Mouse (Mus musculus): ENCODE data around the gene Iqschfp. TPM values are rescaled to one million over a fixed set of nuclear protein-coding genes. Genes with fewer than 3 reads are reported as not detected.

The Iqschfp gene
- total and polyA plus RNA-seq, 2 experiments from 2014 or later = not detected

GRCm38 (mm10) chr3:68492066-68492465 is 600.0 kb downstream of the Iqschfp start:
- peak overlapping the region; percentile 89; the same call in 1 of the 2 replicates for H3K4me3 ChIP-seq (ENCODE audit: low read depth, low read length)
- no peak overlapping the region for H3K9ac ChIP-seq (replicated peaks; ENCODE audit: low read depth, low read length)
- DNase-seq (ENCODE audit: low spot score) = no peak

GRCm38 (mm10) chr3:68492513-68492912 is 600.5 kb downstream of the Iqschfp start:
- no peak for TF ChIP-seq EP300 (IDR thresholded peaks at IDR 0.05; ENCODE audit: low read depth)
- TF ChIP-seq CTCF (IDR thresholded peaks at IDR 0.05; ENCODE audit: low read depth) = no peak
- Histone ChIP-seq H3K4me2 (ENCODE audit: low read depth, low read length) (peak overlapping the region; percentile 90), H3K4me3 (ENCODE audit: low read depth, low read length) (peak overlapping the region; percentile 89), H3K9ac (replicated peaks; ENCODE audit: low read depth, low read length) (peak overlapping the region; percentile 90; the same call in 1 of the 2 replicates), H3K27me3 (ENCODE audit: control insufficient read depth, insufficient read depth, low read length) (no peaks in the 10 kb centered on the region), H3K9me3 (replicated peaks; ENCODE audit: control insufficient read depth, low read length) (no peaks in the 10 kb centered on the region), H3K36me3 (replicated peaks; ENCODE audit: control insufficient read depth, insufficient read depth, low read length) (no peaks in the 10 kb centered on the region; the same call in 1 of the 2 replicates), H3K27ac (ENCODE audit: low read depth) (peak overlapping the region; percentile 100), H3K4me1 (ENCODE audit: control insufficient read depth, insufficient read depth) (peaks cover 22% of the 10 kb centered on the region)
- 16% methylated on average over 3 of the region's 3 CpGs for WGBS
- ATAC-seq (ENCODE audit: insufficient read depth, low read depth) (no peak), DNase-seq (ENCODE audit: low spot score) (peak; percentile 37)

More at GRCm38 (mm10) chr3:68492066-68492465, 600.0 kb downstream of the Iqschfp start:
- no peaks in the 10 kb centered on the region for H3K27me3 ChIP-seq (ENCODE audit: control insufficient read depth, insufficient read depth, low read length)
- no peak for ATAC-seq (ENCODE audit: insufficient read depth, low read depth)
- H3K4me1 ChIP-seq (ENCODE audit: control insufficient read depth, insufficient read depth) = peaks cover 22% of the 10 kb centered on the region
- 50% methylated on average over 1 of the region's 1 CpGs for WGBS
- peak overlapping the region; percentile 90 for H3K4me2 ChIP-seq (ENCODE audit: low read depth, low read length)
- H3K27ac ChIP-seq (ENCODE audit: low read depth) = peak overlapping the region; percentile 100
- no peaks in the 10 kb centered on the region for H3K9me3 ChIP-seq (replicated peaks; ENCODE audit: control insufficient read depth, low read length)
- TF ChIP-seq CTCF (IDR thresholded peaks at IDR 0.05; ENCODE audit: low read depth) (no peak), EP300 (IDR thresholded peaks at IDR 0.05; ENCODE audit: low read depth) (no peak)
- H3K36me3 ChIP-seq (replicated peaks; ENCODE audit: control insufficient read depth, insufficient read depth, low read length) = no peaks in the 10 kb centered on the region; the same call in 1 of the 2 replicates

GRCm38 (mm10) chr3:68493170-68493585 is 601.1 kb downstream of the Iqschfp start:
- H3K9me3 ChIP-seq (replicated peaks; ENCODE audit: control insufficient read depth, low read length) = no peaks in the 10 kb centered on the region
- peak overlapping the region; percentile 90 for H3K4me2 ChIP-seq (ENCODE audit: low read depth, low read length)
- ATAC-seq (ENCODE audit: insufficient read depth, low read depth) = peak; percentile 71
- under 1% methylated on average over 10 of the region's 12 CpGs for WGBS
- peaks cover 24% of the 10 kb centered on the region for H3K4me1 ChIP-seq (ENCODE audit: control insufficient read depth, insufficient read depth)
- peak overlapping the region; percentile 89 for H3K4me3 ChIP-seq (ENCODE audit: low read depth, low read length)
- no peaks in the 10 kb centered on the region; the same call in 1 of the 2 replicates for H3K36me3 ChIP-seq (replicated peaks; ENCODE audit: control insufficient read depth, insufficient read depth, low read length)
- peak overlapping the region; percentile 90 for H3K9ac ChIP-seq (replicated peaks; ENCODE audit: low read depth, low read length)
- DNase-seq (ENCODE audit: low spot score) = peak; percentile 88
- H3K27ac ChIP-seq (ENCODE audit: low read depth) = peak overlapping the region; percentile 100
- TF ChIP-seq CTCF (IDR thresholded peaks at IDR 0.05; ENCODE audit: low read depth) (no peak), EP300 (IDR thresholded peaks at IDR 0.05; ENCODE audit: low read depth) (no peak)
- no peaks in the 10 kb centered on the region for H3K27me3 ChIP-seq (ENCODE audit: control insufficient read depth, insufficient read depth, low read length)

GRCm38 (mm10) chr3:68493586-68494295 is 601.7 kb downstream of the Iqschfp start:
- Histone ChIP-seq H3K9me3 (replicated peaks; ENCODE audit: control insufficient read depth, low read length) (no peaks in the 10 kb centered on the region), H3K4me2 (ENCODE audit: low read depth, low read length) (peak overlapping the region; percentile 90), H3K27me3 (ENCODE audit: control insufficient read depth, insufficient read depth, low read length) (no peaks in the 10 kb centered on the region), H3K4me1 (ENCODE audit: control insufficient read depth, insufficient read depth) (peaks cover 24% of the 10 kb centered on the region), H3K27ac (ENCODE audit: low read depth) (peak overlapping the region; percentile 100), H3K36me3 (replicated peaks; ENCODE audit: control insufficient read depth, insufficient read depth, low read length) (no peaks in the 10 kb centered on the region; the same call in 1 of the 2 replicates), H3K9ac (replicated peaks; ENCODE audit: low read depth, low read length) (peak overlapping the region; percentile 90), H3K4me3 (ENCODE audit: low read depth, low read length) (peak overlapping the region; percentile 89)
- DNase-seq (ENCODE audit: low spot score) = peak; percentile 85
- peak; percentile 75 for ATAC-seq (ENCODE audit: insufficient read depth, low read depth)
- TF ChIP-seq EP300 (IDR thresholded peaks at IDR 0.05; ENCODE audit: low read depth) = 0 out of 2 replicates have a peak, but pooled peaks have one; percentile 21
- no peak for TF ChIP-seq CTCF (IDR thresholded peaks at IDR 0.05; ENCODE audit: low read depth)
- WGBS = under 1% methylated on average over 53 of the region's 70 CpGs

DNA sequence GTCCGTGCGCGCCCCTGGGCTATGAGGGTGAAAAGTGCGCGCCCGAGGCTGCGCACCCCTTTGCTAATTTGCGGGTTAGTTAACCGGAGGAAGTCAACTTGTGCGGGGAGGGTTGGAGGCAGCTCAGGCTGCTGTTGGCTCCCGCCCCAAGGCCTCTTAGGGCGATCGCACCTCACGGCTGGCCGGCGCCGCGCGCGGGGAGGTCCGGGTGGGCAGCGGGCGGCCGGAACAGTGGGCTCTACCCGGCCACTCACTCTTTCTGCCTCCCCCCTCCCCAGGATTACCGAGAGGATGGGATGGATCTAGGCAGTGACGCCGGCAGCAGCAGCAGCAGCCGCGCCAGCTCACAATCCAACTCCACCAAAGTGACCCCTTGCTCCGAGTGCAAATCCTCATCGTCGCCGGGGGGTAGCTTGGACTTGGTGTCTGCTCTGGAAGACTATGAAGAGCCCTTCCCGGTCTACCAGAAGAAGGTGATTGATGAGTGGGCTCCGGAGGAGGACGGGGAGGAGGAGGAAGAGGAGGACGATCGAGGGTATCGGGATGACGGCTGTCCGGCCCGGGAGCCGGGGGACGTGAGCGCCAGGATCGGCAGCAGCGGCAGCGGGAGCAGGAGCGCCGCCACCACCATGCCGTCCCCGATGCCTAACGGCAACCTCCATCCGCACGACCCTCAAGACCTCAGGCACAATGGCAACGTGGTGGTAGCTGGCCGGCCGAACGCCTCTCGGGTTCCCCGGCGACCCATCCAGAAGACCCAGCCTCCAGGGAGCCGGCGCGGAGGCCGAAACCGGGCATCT is 602.5 kb downstream of the Iqschfp start:
- ATAC-seq (ENCODE audit: insufficient read depth, low read depth) (peak; percentile 5; the same call in 1 of the 2 replicates), DNase-seq (ENCODE audit: low spot score) (peak; percentile 43)
- Histone ChIP-seq H3K36me3 (replicated peaks; ENCODE audit: control insufficient read depth, insufficient read depth, low read length) (no peaks in the 10 kb centered on the region; the same call in 1 of the 2 replicates), H3K4me2 (ENCODE audit: low read depth, low read length) (peak overlapping the region; percentile 90), H3K4me1 (ENCODE audit: control insufficient read depth, insufficient read depth) (peaks cover 28% of the 10 kb centered on the region), H3K4me3 (ENCODE audit: low read depth, low read length) (peak overlapping the region; percentile 89), H3K27me3 (ENCODE audit: control insufficient read depth, insufficient read depth, low read length) (no peaks in the 10 kb centered on the region), H3K27ac (ENCODE audit: low read depth) (peak overlapping the region; percentile 100), H3K9ac (replicated peaks; ENCODE audit: low read depth, low read length) (peak overlapping the region; percentile 90), H3K9me3 (replicated peaks; ENCODE audit: control insufficient read depth, low read length) (no peaks in the 10 kb centered on the region)
- TF ChIP-seq EP300 (IDR thresholded peaks at IDR 0.05; ENCODE audit: low read depth) (no peak), CTCF (IDR thresholded peaks at IDR 0.05; ENCODE audit: low read depth) (no peak)
- 0% methylated on average over 66 of the region's 68 CpGs for WGBS
